Mouse (Mus musculus) urinary bladder, postnatal 4 days (tissue): ENCODE results near the gene Il33.
"Not testable (repeated sequence)": the region's sequence is repeated elsewhere in the genome, so short reads cannot be mapped to it uniquely, and the experiment has no call there.

Experiments
- DNase-seq, 2 experiments: peaks; one replicate each; pipeline ENCODE4 v3.0.0; 2021 to 2022; ENCODE audit warnings: low spot score in 2 of 2

Il33 gene

GRCm38 (mm10) chr19:29937445-29937844 lies 12.5 kb downstream of the Il33 start:
- DNase-seq, result no peak

DNA sequence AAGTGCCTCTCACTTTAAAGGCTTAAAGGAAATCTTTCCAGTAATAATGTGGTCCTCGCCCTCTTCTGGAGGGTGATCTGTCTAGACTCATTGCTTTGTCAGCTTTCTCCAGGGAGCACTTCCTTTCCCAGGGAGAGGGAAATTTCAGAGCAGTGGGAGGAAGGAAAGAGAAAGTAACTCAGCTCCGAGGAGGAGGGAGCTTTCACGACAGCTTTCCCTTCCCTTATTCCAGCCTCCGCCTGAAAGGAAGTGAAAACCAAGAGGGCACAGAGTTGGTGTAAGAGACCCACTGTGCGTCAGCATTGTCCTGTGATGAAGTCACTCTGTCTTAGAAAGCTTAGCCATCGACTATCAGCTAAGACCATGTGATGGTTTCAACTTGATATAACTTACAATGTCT lies 15.3 kb downstream of the Il33 start:
- no peak for DNase-seq

DNA sequence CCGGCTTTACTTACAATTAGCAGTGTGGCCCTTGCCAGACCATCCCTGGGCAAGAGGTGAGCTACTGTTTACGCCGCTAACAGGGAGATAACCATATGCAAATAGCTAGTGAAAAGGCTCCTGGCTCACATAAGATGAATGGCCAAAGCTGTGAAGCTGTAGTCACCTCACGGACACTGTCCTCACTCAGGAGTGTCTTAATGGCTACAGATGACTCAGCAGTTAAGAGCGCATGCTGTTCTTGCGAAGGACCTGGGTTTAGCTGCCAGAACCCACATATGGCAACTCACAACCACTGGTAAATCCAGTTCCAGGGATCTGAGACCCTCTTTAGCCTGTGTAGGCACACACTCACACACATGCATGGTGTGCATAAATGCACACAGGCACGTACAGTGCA lies 16.3 kb downstream of the Il33 start:
- DNase-seq, result no peak

DNA sequence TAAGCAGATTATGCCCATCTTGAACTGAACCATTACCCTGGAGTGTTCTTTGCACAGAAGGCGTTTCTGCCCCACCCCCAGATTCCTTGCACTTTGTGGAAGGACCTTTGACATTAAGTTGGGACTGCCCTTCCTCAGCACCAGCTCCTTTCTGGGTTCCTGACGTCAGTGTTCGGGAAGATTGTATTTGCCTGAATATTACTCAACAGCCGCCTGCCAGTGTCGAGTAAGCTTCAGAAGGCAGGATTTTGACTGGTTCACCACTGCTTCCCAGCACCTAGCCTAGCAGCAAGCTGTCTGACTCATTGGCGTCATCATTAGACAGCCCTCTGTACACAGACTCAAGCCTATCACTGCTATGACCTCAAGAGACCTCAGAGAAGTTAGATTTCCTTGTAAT lies 17.4 kb downstream of the Il33 start:
- DNase-seq, result no peak

GRCm38 (mm10) chr19:29944426-29944825 lies 19.5 kb downstream of the Il33 start:
- no peak for DNase-seq

DNA sequence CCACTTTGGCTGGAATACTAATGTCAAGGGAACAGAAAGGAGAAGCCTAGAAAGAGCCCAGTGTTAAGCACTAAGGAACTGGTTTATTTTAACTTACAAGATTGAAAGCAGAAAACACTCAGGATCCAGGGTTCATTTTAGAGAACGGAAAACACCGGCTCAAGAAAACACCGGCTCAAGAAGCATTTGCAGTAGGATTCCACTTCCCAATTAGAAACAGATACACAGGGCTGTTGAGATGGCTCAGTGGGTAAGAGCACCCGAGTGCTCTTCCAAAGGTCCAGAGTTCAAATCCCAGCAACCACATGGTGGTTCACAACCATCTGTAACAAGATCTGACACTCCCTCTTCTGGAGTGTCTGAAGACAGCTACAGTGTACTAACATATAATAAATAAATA lies 20.0 kb downstream of the Il33 start:
- not testable (repeated sequence) for DNase-seq

GRCm38 (mm10) chr19:29945557-29946422 lies 20.9 kb downstream of the Il33 start:
- DNase-seq, result no peak

- DNase-seq, result no peak
Measured at GRCm38 (mm10) chr19:29946423-29946716, 21.5 kb downstream of the Il33 start.

DNA sequence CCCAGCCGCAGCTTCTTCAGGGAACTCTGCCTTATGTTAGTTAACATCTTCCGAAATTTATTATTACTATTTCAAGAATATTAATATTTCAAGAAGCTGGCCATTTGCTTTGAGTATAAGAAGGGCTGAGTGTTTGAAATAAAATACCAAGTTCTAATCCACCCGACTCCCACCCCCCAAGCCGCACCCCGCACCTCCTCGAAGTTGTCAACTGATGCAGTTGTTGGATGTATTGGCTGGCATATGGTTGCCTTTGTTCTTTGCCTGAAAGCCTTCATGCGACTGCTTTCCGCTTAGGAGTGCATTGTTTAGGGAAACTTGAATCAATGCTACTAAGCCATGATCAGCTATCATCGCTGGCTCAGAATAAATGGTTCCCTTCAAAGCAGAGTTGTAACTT lies 22.1 kb downstream of the Il33 start:
- DNase-seq, result no peak

GRCm38 (mm10) chr19:29947891-29948801 lies 23.2 kb downstream of the Il33 start:
- DNase-seq, result peak; percentile 60 to 71

DNA sequence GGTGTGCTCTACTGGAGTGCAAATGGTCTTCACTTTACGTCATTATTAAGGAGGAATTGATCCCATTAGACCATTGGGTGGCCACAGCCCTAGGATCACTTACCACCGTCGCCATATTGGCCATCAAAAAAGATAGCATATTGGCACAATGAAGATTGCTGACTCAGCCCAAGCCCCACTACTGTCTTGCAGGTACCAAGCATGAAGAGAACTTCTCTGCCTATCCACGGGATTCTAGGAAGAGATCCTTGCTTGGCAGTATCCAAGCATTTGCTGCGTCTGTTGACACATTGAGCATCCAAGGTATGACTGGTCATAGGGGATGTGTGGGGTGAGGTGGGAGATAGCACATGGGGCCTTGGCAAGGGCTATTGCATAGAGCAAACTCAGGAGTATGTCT lies 27.6 kb downstream of the Il33 start:
- no peak for DNase-seq

- DNase-seq, result no peak
Measured at GRCm38 (mm10) chr19:29953833-29954232, 28.9 kb downstream of the Il33 start.

DNA sequence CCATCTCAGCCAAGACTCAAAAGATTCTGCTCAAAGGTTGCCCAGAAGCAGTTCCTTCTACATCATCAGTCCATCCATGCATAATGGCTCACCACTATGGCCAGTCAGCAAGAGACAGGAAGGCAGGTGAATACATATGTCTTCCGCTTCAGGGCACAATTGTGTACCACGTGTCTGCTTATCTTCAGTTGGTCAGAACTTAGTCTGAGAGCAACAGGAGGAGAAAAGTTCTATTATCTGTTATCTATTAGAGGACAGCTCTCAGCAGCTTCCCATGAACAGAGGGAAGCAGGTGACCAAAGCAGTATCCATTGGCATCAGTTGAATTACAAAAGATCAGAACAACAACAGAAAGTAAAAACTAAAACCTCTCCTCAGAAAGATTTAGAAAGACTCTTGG lies 30.5 kb downstream of the Il33 start:
- no peak for DNase-seq

DNA sequence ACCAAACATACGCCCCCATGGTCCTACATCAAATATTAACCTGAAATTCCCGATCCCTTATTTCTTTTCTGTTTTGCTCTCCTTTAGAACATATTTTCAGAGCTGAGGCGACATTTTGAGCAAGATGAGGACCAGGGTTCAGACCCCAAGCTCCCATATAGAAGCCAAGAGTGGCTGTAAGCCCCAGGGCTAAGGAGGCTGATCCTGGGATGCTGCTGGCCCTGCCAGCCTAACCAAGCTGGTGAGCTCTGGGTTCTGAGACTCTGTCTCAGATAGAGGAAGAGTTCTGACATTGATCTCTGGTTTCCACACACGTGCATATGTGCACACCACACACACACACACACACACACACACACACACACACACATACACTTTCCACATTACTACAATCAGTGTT lies 36.0 kb downstream of the Il33 start:
- no peak for DNase-seq

- DNase-seq, result no peak
Measured at GRCm38 (mm10) chr19:29961842-29962241, 36.9 kb downstream of the Il33 start.

- DNase-seq, result no peak
Measured at GRCm38 (mm10) chr19:29963598-29964092, 38.7 kb downstream of the Il33 start.

- no peak for DNase-seq
Measured at GRCm38 (mm10) chr19:29967960-29968359, 43.0 kb downstream of the Il33 start.

GRCm38 (mm10) chr19:29973396-29973795 lies 48.5 kb downstream of the Il33 start:
- DNase-seq, result no peak

DNA sequence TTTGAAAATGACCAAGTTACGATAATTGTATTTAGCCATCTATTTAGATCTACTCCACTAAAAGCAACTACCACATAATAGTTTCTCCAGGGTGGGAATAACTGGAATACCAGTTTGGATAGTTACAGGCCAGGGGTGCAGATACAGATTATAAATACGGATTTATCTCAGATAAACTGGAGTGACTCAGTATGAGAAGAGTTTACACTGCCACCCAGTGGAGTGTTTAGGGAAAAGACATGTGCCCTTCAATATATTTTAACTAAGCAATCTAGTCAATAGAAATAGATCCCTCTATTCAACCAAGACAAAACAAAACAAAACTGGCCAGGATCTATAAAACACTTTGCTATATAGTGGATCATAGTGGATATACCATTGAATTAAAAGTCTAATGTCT lies 53.9 kb downstream of the Il33 start:
- DNase-seq, result no peak

DNA sequence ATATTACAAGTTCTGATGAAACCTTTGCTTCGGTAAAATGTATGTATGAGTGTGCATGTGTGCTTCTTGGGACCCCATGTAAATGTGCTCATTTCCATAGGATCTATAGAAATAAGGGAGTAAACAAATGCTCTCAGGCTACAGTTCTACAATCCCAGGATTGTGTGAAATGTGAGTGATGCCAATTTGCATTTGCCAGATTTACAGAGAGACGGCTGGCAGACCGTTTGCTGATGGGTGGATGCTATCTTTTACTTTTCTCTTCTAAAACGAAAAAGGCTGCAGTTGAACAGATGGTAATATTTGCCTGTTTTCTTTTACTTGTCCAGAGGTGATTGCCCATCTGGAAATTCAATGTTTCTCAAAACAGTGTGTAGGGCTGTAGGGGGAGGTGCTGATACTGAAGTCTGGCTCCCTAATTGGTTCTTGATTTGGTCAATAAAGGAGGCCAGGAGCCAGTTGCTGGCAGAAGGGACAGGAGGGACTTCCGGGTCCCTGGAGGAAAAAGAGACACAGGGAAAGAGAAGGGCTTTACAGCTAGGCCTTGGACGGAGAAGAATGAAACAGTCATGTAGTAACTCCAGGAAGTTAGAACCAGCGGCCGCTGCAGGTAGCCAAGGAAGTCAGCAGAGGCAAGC lies 54.7 kb downstream of the Il33 start:
- DNase-seq, result no peak

DNA sequence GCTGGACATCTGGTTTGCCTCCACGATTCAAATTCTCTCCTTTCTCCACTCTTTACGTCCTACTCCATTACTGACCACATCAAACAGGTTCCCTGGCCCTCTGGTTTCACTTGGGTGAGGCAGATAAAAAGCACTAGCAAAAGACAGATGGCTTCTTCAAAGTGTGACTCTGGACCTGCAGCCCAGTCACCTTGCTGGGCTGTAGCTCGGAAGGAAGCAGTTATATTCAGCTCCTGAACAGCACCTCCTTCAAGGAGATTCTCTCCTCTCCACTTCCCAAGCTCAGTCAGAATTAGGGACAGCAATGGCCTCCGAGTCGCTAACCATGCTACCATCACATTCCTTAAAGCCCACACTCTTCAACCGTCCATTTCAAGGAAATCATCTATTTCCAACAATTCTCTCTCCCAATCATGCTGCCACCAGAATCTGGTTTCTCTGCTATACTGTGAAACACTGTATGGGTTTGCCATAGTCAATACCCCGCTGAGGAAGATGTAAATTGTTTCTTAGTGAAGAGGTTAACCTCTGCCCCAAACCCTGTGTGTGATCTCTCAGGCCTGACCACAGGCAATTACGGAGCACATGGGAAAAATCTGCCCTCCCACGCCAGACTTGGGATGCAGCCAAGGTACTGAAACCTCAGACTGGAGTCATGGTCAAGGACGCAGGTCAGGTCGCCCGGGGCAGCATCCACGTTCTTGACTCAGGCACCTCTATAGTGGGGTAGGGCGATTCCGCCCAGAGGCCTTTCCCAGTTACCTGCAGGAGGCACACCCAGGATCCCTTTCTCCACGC lies 59.5 kb downstream of the Il33 start:
- peak in 1 of 2 experiments; percentile 64 for DNase-seq
